Mouse (Mus musculus) limb, embryonic 11.5 days (tissue): ENCODE results near the gene Brd3. TPM values are rescaled to one million over a fixed set of nuclear protein-coding genes. Genes with fewer than 3 reads are reported as not detected.

Experiments
- ATAC-seq: fragments of 200-750 bp; cut with Nextera tagmentation; 2 replicates; pipeline ENCODE4 v1.8.0; 2017; ENCODE audit warnings: low read depth; ENCODE audit not compliant: insufficient number of reproducible peaks, low FRiP score, low TSS enrichment
- DNase-seq: peaks from one replicate; pipeline ENCODE4 v3.0.0-alpha.2; 2015; ENCODE audit warnings: low spot score
- H3K27ac ChIP-seq: fragments of 300-500 bp; sonication (generic); replicated peaks from 2 replicates; pipeline ENCODE4 v1.5.1; 2014; ENCODE audit warnings: low read depth, mild to moderate bottlenecking, low read length
- H3K27me3 ChIP-seq: fragments of 300-500 bp; sonication (generic); 2 replicates; pipeline ENCODE4 v1.6.1; 2014; ENCODE audit warnings: mild to moderate bottlenecking, low read length, mixed read lengths; ENCODE audit not compliant: control insufficient read depth, insufficient read depth
- H3K36me3 ChIP-seq: fragments of 300-500 bp; sonication (generic); 2 replicates; pipeline ENCODE4 v1.6.1; 2014; ENCODE audit warnings: mild to moderate bottlenecking, low read length, moderate library complexity, mixed read lengths; ENCODE audit not compliant: control insufficient read depth, insufficient read depth
- H3K4me1 ChIP-seq: fragments of 300-500 bp; sonication (generic); 2 replicates; pipeline ENCODE4 v1.6.1; 2014; ENCODE audit warnings: low read length, mixed read lengths; ENCODE audit not compliant: control insufficient read depth, insufficient read depth
- H3K4me2 ChIP-seq: fragments of 300-500 bp; sonication (generic); 2 replicates; pipeline ENCODE4 v1.6.1; 2014; ENCODE audit warnings: low read depth, mild to moderate bottlenecking, moderate library complexity; ENCODE audit not compliant: severe bottlenecking
- H3K4me3 ChIP-seq: fragments of 300-500 bp; sonication (generic); 2 replicates; pipeline ENCODE4 v1.5.1; 2014; ENCODE audit warnings: low read depth, low read length
- H3K9ac ChIP-seq: fragments of 300-500 bp; sonication (generic); 2 replicates; pipeline ENCODE4 v1.6.1; 2014; ENCODE audit warnings: mild to moderate bottlenecking, low read length
- H3K9me3 ChIP-seq: fragments of 300-500 bp; sonication (generic); 2 replicates; pipeline ENCODE4 v1.6.1; 2016; ENCODE audit warnings: low read length; ENCODE audit not compliant: control insufficient read depth
- WGBS: fragments of 180-500 bp; shearing (Covaris S2); extraction: QIAGEN DNeasy Blood & Tissue Kit; methylation state at CpG from one replicate; pipeline ENCODE4 v1.1.7; 2014; 5-methylcytosine and 5-hydroxymethylcytosine counted together
- polyA plus RNA-seq: library from polyadenylated mRNA; unstranded; fragments of >200 nt; fragmentation: Nextera tagmentation; extraction: Ambion mirVana; gene quantifications from 2 replicates; pipeline ENCODE4 v1.2.1, GENCODE M21; 2014

Gene Brd3
- polyA plus RNA-seq, 1 experiment from 2014 or later, result 223 TPM

DNA sequence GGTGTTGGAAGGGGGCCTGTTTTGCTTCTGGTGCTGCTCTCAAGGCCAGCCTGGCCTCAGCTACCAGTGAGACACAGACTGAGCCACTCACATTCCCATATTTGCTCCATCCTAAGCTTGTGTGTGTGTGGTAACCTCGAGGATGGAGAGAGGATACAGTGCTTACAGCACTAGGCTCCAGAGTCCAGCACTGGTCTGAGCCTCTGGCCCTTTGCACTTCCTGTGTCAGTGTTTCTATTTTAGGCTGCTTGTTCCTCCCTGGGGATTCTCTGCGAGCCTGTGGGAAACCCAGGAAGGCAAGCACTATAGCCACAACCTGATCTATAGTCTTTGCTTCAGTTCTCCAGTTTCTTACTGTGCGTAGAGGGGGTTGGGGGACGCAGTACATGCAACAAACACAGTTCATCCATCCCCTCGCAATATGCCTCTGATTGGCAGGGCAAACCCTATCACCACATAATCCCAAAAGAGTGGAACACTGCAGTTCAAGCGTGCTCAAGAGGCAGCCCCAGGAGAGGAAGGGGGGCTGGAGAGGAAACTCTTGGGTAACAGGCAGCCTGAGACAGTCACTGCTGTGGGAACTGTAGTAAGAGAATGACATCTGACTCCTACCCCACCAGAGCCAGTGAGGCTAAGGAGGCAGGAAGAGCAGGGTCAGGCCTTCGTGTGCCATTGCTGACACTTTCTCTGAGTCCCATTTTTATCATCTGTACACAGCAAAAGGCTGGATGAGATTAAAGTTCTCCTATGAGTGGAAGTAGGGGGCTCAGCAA, 3.2 kb downstream of the Brd3 start:
- Histone ChIP-seq H3K36me3 (no peaks in the 10 kb centered on the region), H3K27me3 (no peaks in the 10 kb centered on the region), H3K4me2 (no peak overlapping the region), H3K27ac (peak overlapping the region; percentile 26; the same call in 1 of the 2 replicates), H3K9me3 (no peaks in the 10 kb centered on the region), H3K4me3 (no peak overlapping the region), H3K9ac (no peak overlapping the region), H3K4me1 (0 out of 2 replicates have a peak, but pooled peaks cover 4% of the 10 kb centered on the region)
- DNase-seq, result no peak
- no peak for ATAC-seq
- 67% methylated on average over 7 of the region's 7 CpGs for WGBS

DNA sequence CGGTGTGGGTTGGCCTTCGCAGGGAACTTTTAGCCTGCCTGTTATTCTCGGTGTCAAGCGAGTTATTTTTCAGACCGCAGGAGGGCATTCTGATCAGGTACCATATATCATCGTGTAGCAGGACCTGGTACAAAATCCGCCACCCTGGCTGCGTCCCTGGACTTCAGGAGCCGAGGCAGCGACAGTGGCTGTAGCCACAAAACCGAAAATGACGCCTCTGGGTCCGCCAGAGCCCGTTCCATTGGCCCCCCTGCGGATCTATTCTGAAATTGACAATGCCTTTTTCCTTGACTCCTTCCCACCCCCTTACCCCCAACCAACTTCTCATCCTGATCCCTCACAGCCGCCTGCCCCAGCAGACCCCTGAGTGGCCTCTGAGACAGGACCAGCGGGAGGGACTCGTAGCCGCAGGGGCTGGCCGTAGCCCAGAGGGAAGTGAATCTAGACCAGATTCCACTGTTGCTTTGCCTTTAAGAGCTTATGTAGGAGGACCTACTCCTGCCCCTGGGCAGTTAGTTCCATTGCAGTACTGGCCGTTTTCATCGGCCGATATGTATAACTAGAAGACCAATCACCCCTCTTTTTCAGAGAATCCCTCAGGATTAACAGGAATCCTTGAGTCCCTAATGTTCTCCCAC, 11.0 kb downstream of the Brd3 start:
- 62% methylated on average over 23 of the region's 23 CpGs for WGBS
- Histone ChIP-seq H3K4me3 (no peak overlapping the region), H3K27ac (no peak overlapping the region), H3K4me1 (no peaks in the 10 kb centered on the region), H3K9me3 (peaks cover 4% of the 10 kb centered on the region; the same call in 1 of the 2 replicates), H3K4me2 (peak overlapping the region; percentile 38; the same call in 1 of the 2 replicates), H3K27me3 (no peaks in the 10 kb centered on the region), H3K9ac (no peak overlapping the region), H3K36me3 (no peaks in the 10 kb centered on the region)
- peak; percentile 49 for DNase-seq
- no peak for ATAC-seq

DNA sequence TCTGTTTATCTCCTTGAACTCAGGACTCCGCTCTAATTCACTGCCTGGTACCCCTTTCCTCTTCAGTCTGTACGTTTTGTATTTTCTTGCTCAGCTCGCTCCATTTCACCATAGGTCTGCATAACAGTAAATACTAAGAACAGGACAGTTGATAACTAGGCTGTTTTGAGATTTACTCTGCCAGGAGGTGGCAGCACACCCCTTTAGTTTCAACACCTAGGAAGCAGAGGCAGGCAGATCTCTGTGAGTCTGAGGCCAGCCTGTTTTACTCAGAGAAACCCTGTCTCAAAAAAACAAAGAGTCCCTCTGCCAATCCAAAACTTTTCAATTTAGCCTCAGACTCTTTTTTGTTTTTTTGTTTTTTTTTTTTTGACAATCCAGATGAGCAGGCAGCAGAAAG, 13.5 kb downstream of the Brd3 start:
- H3K36me3 ChIP-seq, result no peaks in the 10 kb centered on the region
- no peak overlapping the region for H3K4me3 ChIP-seq
- no peak overlapping the region for H3K9ac ChIP-seq
- H3K27ac ChIP-seq, result no peak overlapping the region
- no peak overlapping the region for H3K4me2 ChIP-seq
- 92% methylated on average over 3 of the region's 3 CpGs for WGBS
- no peak for ATAC-seq
- no peak for DNase-seq
- no peaks in the 10 kb centered on the region for H3K27me3 ChIP-seq
- peaks cover 4% of the 10 kb centered on the region; the same call in 1 of the 2 replicates for H3K9me3 ChIP-seq
- no peaks in the 10 kb centered on the region for H3K4me1 ChIP-seq

DNA sequence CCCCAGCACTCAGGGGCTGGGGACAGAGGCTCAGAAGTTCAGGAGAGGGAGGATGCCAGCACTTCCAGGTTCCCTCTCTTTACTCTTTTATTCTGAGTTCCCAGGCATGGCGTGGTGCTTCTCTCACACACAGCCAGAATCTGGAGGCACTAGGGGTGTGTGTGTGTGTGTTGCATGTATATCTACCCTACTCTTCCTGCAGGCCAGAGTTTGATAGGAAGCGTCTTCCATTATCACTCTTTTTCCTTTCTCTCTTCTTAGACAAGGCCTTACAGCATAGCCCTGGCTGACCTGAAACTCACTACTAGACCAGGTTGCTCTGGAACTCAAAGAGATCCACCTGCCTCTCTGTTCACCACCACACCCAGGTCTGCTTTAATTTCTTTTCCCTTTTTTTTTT, 16.5 kb downstream of the Brd3 start:
- Histone ChIP-seq H3K9ac (no peak overlapping the region), H3K27me3 (no peaks in the 10 kb centered on the region), H3K27ac (no peak overlapping the region), H3K36me3 (no peaks in the 10 kb centered on the region), H3K9me3 (no peaks in the 10 kb centered on the region), H3K4me2 (no peak overlapping the region), H3K4me3 (no peak overlapping the region), H3K4me1 (no peaks in the 10 kb centered on the region)
- DNase-seq (no peak), ATAC-seq (no peak)
- WGBS, result 85% methylated on average over 2 of the region's 2 CpGs

DNA sequence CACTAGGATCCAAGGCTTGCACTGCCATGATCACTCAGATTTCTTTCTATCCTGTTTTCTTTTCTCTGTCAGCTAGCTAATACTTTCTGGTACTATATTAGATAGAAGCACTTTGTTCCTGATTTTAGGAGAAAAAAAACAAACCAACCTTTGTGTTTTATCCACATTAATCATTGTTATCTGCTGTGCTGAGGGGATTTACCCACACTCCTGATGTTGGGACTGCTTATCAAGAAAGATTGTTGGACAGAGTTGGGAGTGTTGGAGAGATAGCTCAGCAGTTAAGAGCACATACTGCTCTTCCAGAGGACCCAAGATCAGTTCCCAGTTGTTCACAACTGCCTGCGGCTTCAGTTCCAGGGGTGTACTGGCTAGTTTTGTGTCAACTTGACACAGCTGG, 19.1 kb downstream of the Brd3 start:
- H3K4me2 ChIP-seq, result no peak overlapping the region
- no peaks in the 10 kb centered on the region for H3K27me3 ChIP-seq
- ATAC-seq, result no peak
- H3K36me3 ChIP-seq, result no peaks in the 10 kb centered on the region
- H3K4me3 ChIP-seq, result no peak overlapping the region
- H3K27ac ChIP-seq, result no peak overlapping the region
- no peaks in the 10 kb centered on the region for H3K9me3 ChIP-seq
- H3K4me1 ChIP-seq, result no peaks in the 10 kb centered on the region
- H3K9ac ChIP-seq, result no peak overlapping the region
- DNase-seq, result no peak
- 92% methylated on average over 1 of the region's 1 CpGs for WGBS

DNA sequence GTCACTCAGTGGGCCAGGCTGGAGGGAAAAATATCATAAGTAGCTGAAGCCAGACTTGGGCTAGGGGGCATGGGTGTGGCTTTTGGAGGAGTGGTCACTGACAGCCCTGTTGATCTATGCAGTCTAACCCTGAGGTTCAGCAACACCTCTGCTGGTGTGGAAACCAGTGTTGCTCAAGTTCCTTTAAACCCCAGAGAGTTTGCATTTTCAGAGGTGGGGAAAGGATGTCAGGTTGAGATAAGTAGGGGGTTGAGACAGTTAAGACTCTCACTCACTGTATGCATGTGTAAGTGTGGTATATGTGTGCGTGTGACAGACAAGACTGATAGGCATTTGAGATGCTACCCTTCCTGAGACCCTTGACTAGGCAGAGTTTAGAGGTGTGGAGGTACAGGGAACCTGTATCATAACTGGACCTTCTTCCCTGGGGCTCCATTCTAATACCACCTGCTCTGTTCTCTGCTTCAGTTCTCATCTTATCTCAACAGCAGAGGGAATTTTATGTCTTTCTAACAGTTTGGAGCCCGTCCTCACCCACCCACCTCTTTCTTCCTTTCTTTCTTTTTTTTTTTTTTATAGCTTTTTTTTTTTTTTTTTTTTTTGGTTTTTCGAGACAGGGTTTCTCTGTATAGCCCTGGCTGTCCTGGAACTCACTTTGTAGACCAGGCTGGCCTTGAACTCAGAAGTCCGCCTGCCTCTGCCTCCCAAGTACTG, 20.0 kb downstream of the Brd3 start:
- ATAC-seq (no peak), DNase-seq (no peak)
- H3K9me3 ChIP-seq, result no peaks in the 10 kb centered on the region
- H3K4me1 ChIP-seq, result no peaks in the 10 kb centered on the region
- H3K4me3 ChIP-seq, result no peak overlapping the region
- H3K4me2 ChIP-seq, result no peak overlapping the region
- H3K9ac ChIP-seq, result no peak overlapping the region
- H3K36me3 ChIP-seq, result no peaks in the 10 kb centered on the region
- no peak overlapping the region for H3K27ac ChIP-seq
- H3K27me3 ChIP-seq, result no peaks in the 10 kb centered on the region
- WGBS, result 74% methylated on average over 3 of the region's 4 CpGs

DNA sequence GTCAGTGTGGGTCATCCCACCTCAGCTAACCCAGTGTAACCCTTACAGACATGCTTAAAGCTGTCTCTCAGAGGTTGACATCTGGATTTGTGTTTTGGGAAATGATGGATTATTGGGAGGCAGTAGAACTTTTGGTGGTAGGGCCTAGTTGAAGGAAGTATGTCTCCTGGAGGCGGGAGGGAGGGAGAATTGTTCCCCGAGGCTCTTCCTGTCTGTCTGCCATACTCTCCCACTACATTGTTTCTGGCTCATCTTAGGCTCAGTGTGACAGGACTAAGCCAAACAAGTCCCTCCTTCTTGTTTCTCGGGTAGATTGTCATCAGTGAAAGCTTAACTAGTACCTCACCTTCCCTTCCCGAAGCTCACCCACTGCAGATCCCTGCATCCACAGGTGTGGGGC, 20.7 kb downstream of the Brd3 start:
- Histone ChIP-seq H3K9me3 (no peaks in the 10 kb centered on the region), H3K4me3 (no peak overlapping the region), H3K36me3 (no peaks in the 10 kb centered on the region), H3K4me2 (no peak overlapping the region), H3K9ac (no peak overlapping the region), H3K27ac (no peak overlapping the region), H3K27me3 (no peaks in the 10 kb centered on the region), H3K4me1 (no peaks in the 10 kb centered on the region)
- ATAC-seq, result no peak
- WGBS, result 72% methylated on average over 4 of the region's 4 CpGs
- DNase-seq, result no peak

DNA sequence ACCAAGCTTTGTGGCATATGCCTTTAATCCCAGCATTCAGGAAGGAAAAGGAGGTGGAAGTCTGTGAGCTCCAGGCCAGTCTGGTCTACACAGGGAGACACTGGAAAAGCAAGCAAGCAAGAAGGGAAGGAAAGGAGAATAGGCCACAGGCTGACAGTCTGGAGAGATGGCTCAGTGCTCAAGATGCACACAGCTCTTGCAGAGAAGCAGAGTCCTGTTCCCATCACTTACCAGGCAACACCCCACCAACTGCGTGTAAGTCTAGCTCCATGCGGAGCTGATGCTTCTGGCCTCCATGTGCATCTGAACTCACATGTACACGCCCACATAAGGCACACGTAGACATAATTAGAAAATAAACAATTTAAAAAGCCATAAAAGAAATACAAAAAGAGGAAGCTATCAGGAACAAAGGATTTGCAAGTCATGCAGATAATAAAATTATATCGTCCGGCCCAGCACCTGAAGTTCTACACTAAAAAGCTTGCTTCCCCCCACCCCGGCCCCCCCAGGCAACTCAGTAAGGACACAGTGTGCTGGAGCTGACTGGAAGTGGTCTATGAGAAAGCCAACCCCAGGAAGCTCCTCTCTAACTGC, 25.1 kb downstream of the Brd3 start:
- ATAC-seq, result no peak
- DNase-seq, result no peak
- Histone ChIP-seq H3K27me3 (no peaks in the 10 kb centered on the region), H3K4me1 (no peaks in the 10 kb centered on the region), H3K27ac (no peak overlapping the region), H3K4me3 (no peak overlapping the region), H3K4me2 (no peak overlapping the region), H3K9ac (no peak overlapping the region), H3K9me3 (no peaks in the 10 kb centered on the region), H3K36me3 (no peaks in the 10 kb centered on the region)
- 80% methylated on average over 7 of the region's 7 CpGs for WGBS
